ENCODE assay signal across 8 mouse cellular contexts in the genomic region with DNA sequence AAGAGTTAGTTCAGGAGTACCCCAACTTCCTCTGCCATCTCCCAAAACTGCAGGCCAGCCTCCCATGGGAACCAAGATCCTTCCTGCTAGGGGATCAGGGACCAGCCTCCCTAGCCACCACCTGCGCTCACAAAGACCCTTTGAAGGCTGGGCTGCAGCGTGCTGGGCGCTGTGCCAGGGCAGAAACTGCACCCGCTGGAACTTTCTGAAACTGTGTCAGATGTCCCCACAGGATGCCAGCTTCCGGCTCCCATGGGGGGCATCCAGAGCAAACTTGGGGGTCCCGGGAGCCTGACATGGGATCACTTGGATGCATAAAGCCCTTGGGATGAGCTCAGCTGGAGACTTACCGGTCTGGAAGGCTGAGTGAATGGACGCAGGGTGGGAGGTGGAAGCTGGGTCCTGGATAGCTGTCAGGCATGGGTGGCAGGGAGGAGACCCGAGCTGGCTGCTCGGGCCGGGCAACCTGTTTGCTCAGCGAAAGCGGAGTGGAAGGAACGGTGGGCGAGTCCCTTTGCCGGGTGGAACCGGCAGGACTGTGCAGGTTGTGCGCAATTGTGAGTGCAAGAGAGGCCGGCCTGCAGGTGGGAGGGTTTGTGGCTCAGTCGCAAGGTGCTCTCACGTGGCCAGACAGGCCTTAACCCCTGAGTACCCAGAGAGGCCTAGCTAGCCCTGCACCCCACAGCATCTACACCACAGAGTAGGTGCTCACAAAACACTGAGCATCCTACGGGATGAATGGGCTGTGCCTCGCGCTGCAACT. TPM values are rescaled to one million over a fixed set of nuclear protein-coding genes. Genes with fewer than 3 reads are reported as not detected.
DNase-seq lines count a peak whose midpoint lies in the region; ATAC-seq and TF ChIP-seq lines count a peak whose summit lies in the region.

No protein-coding gene starts in this region.

- ATAC-seq in G1E (ENCODE audit: extremely low read depth, insufficient number of reproducible peaks, low FRiP score, poor library complexity, severe bottlenecking), result no peak
- no peak for ATAC-seq in kidney, embryonic 15.5 days (replicated peaks; ENCODE audit: low FRiP score)
- ATAC-seq in megakaryocyte-erythroid progenitor cell, adult 5-6 weeks (replicated peaks; ENCODE audit: low FRiP score, low TSS enrichment, poor library complexity, severe bottlenecking), result no peak

- 13% methylated on average over 24 of the region's 24 CpGs for WGBS in kidney, embryonic 15.5 days
- 44% methylated on average over 22 of the region's 24 CpGs for WGBS in macrophage (ENCODE audit: missing documents)

- H3K4me3 ChIP-seq in E14TG2a.4 (replicated peaks; ENCODE audit: low read length), result peak overlapping the region; percentile 75
- peak overlapping the region; percentile 57; the same call in 1 of the 2 replicates for H3K4me3 ChIP-seq in G1E (ENCODE audit: low read depth, low read length)
- peak overlapping the region; percentile 33 for H3K4me3 ChIP-seq in kidney, embryonic 15.5 days (replicated peaks)
- no peak overlapping the region for H3K4me3 ChIP-seq in macrophage (ENCODE audit: inconsistent target)

- H3K9me3 ChIP-seq in E14TG2a.4 (ENCODE audit: low read length), result no peaks in the 10 kb centered on the region
- no peaks in the 10 kb centered on the region for H3K9me3 ChIP-seq in G1E (replicated peaks)
- no peaks in the 10 kb centered on the region for H3K9me3 ChIP-seq in kidney, embryonic 15.5 days (replicated peaks)

- no peak for TF ChIP-seq CTCF in E14TG2a.4 (conservative IDR thresholded peaks at IDR 0.05; ENCODE audit: low read length)
- TF ChIP-seq CTCF in G1E (IDR thresholded peaks at IDR 0.05; ENCODE audit: low read depth, low read length), result no peak

- peak overlapping the region; percentile 76 for H3K27ac ChIP-seq in kidney, embryonic 15.5 days
- peak overlapping the region; percentile 41 for H3K27ac ChIP-seq in macrophage

- H3K79me2 ChIP-seq in macrophage (ENCODE audit: inconsistent target), result peaks cover 28% of the 10 kb centered on the region

- peaks cover 90% of the 10 kb centered on the region for H3K4me1 ChIP-seq in E14TG2a.4 (replicated peaks; ENCODE audit: low read depth, low read length)
- peaks cover 83% of the 10 kb centered on the region for H3K4me1 ChIP-seq in G1E (ENCODE audit: insufficient read depth, low read depth, low read length)
- peaks cover 66% of the 10 kb centered on the region for H3K4me1 ChIP-seq in kidney, embryonic 15.5 days

- peak overlapping the region; percentile 21 for H3K9ac ChIP-seq in kidney, embryonic 15.5 days

- DNase-seq in G1E (ENCODE audit: low spot score), result no peak
- DNase-seq in layer of hippocampus, postnatal 25 days (ENCODE audit: extremely low spot score in 1 of 2, low spot score in 1 of 2), result no peak
- no peak for DNase-seq in cerebellum, adult 18-20 months
- no peak for DNase-seq in layer of hippocampus, postnatal 36 days

- H3K27me3 ChIP-seq in E14TG2a.4 (ENCODE audit: insufficient read depth, low read length), result peaks cover 14% of the 10 kb centered on the region
- H3K27me3 ChIP-seq in G1E (ENCODE audit: insufficient read depth, low read length), result peaks cover 15% of the 10 kb centered on the region; the same call in 1 of the 2 replicates
- peaks cover 25% of the 10 kb centered on the region for H3K27me3 ChIP-seq in kidney, embryonic 15.5 days

- peak overlapping the region; percentile 45 for H3K4me2 ChIP-seq in kidney, embryonic 15.5 days

- H3K36me3 ChIP-seq in E14TG2a.4 (ENCODE audit: insufficient read depth, low read length) (peaks cover 19% of the 10 kb centered on the region), G1E (replicated peaks) (peaks cover 20% of the 10 kb centered on the region), macrophage (ENCODE audit: inconsistent target) (no peaks in the 10 kb centered on the region)
- H3K36me3 ChIP-seq in kidney, embryonic 15.5 days, result no peaks in the 10 kb centered on the region

RNA-seq across cellular contexts. Expression of a gene that starts 0.5 kb away (rescaled TPM):
- total RNA-seq in G1E (2014; fragmentation: Nextera tagmentation) (0.44 TPM in 1 of 2 replicates, not detected in the other), G1E (2017) (1.8 and 1.9 TPM in 2 replicates)
- polyA plus RNA-seq in G1E (2012) (1.4 and 1.6 TPM in 2 replicates), macrophage (2018) (1.7 to 4.2 TPM (median 3.3 TPM) in 3 replicates)
- polyA plus RNA-seq in kidney, embryonic 15.5 days (2015; fragmentation: Nextera tagmentation; extraction: Ambion mirVana), result 15.9 and 18.1 TPM in 2 replicates
- total RNA-seq in macrophage (2018; cell fraction: chromatin; rRNA removed), result 10 to 100 TPM in 7 of 26 experiments, 1 to 10 TPM in 18, under 1 TPM in 1; 0.75 to 37.3 (median 7.3) TPM
- total RNA-seq in macrophage (2018; cell fraction: cytosol; rRNA removed), result 1 to 10 TPM; 1.1 to 6.3 (median 2.9) TPM
- 10 to 100 TPM in 2 of 26 experiments, 1 to 10 TPM in 23, under 1 TPM in 1; 0.63 to 11.8 (median 3.8) TPM for total RNA-seq in macrophage (2018; cell fraction: nucleus; rRNA removed)
- 1 to 10 TPM in 1 of 2 experiments, under 1 TPM in 1; 0.86 to 1.2 TPM for total RNA-seq in layer of hippocampus, postnatal 25 days (2021)
- 0.81 and 7.3 TPM in 2 replicates for total RNA-seq in megakaryocyte-erythroid progenitor cell, adult 5-6 weeks (2014; fragmentation: Nextera tagmentation)
- total RNA-seq in megakaryocyte-erythroid progenitor cell, adult 5-6 weeks (2017), result 1.3 and 2.5 TPM in 2 replicates
- total RNA-seq in layer of hippocampus, postnatal 36 days (2021), result 1 to 10 TPM in 1 of 2 experiments, under 1 TPM in 1; 0.65 to 1.7 TPM

RNA-seq across cellular contexts. Expression of a gene that starts 1.9 kb away (rescaled TPM):
- total RNA-seq in G1E (2014; fragmentation: Nextera tagmentation), result 58.0 and 62.2 TPM in 2 replicates
- 58.8 and 66.6 TPM in 2 replicates for total RNA-seq in G1E (2017)
- 266 and 331 TPM in 2 replicates for polyA plus RNA-seq in G1E (2012)
- 51.0 and 61.3 TPM in 2 replicates for polyA plus RNA-seq in kidney, embryonic 15.5 days (2015; fragmentation: Nextera tagmentation; extraction: Ambion mirVana)
- 100 to 1,000 TPM in 24 of 26 experiments, 10 to 100 TPM in 2; 39.6 to 234 (median 132) TPM for total RNA-seq in macrophage (2018; cell fraction: chromatin; rRNA removed)
- 100 to 1,000 TPM in 10 of 26 experiments, 10 to 100 TPM in 16; 63.7 to 115 (median 91.8) TPM for total RNA-seq in macrophage (2018; cell fraction: cytosol; rRNA removed)
- 100 to 1,000 TPM in 17 of 26 experiments, 10 to 100 TPM in 9; 68.2 to 171 (median 103) TPM for total RNA-seq in macrophage (2018; cell fraction: nucleus; rRNA removed)
- 63.2 to 85.8 TPM (median 77.1 TPM) in 3 replicates for polyA plus RNA-seq in macrophage (2018)
- total RNA-seq in layer of hippocampus, postnatal 25 days (2021), result 100 to 1,000 TPM; 306 to 318 TPM
- 40.4 and 51.0 TPM in 2 replicates for total RNA-seq in megakaryocyte-erythroid progenitor cell, adult 5-6 weeks (2014; fragmentation: Nextera tagmentation)
- 17.3 and 26.2 TPM in 2 replicates for total RNA-seq in megakaryocyte-erythroid progenitor cell, adult 5-6 weeks (2017)
- 100 to 1,000 TPM; 301 to 304 TPM for total RNA-seq in layer of hippocampus, postnatal 36 days (2021)

RNA-seq across cellular contexts. Expression of a gene that starts 24.1 kb away (rescaled TPM):
- total RNA-seq in G1E (2014; fragmentation: Nextera tagmentation) (36.2 and 44.6 TPM in 2 replicates), G1E (2017) (27.9 and 38.9 TPM in 2 replicates)
- polyA plus RNA-seq in G1E (2012) (113 and 130 TPM in 2 replicates), macrophage (2018) (9.8 to 31.4 TPM (median 19.8 TPM) in 3 replicates)
- 59.7 and 63.4 TPM in 2 replicates for polyA plus RNA-seq in kidney, embryonic 15.5 days (2015; fragmentation: Nextera tagmentation; extraction: Ambion mirVana)
- total RNA-seq in macrophage (2018; cell fraction: chromatin; rRNA removed), result 10 to 100 TPM; 10.4 to 52.3 (median 28.9) TPM
- total RNA-seq in macrophage (2018; cell fraction: cytosol; rRNA removed), result 10 to 100 TPM; 16.1 to 31.6 (median 19.8) TPM
- 10 to 100 TPM in 24 of 26 experiments, 1 to 10 TPM in 2; 7.3 to 38.0 (median 21.2) TPM for total RNA-seq in macrophage (2018; cell fraction: nucleus; rRNA removed)
- 10 to 100 TPM; 35.4 to 39.5 TPM for total RNA-seq in layer of hippocampus, postnatal 25 days (2021)
- total RNA-seq in megakaryocyte-erythroid progenitor cell, adult 5-6 weeks (2014; fragmentation: Nextera tagmentation), result 28.9 and 32.6 TPM in 2 replicates
- 2.6 and 16.7 TPM in 2 replicates for total RNA-seq in megakaryocyte-erythroid progenitor cell, adult 5-6 weeks (2017)
- total RNA-seq in layer of hippocampus, postnatal 36 days (2021), result 10 to 100 TPM; 39.3 to 56.0 TPM

RNA-seq across cellular contexts. Expression of a gene that starts 24.1 kb away (rescaled TPM):
- total RNA-seq in G1E (2014; fragmentation: Nextera tagmentation) (75.6 and 78.6 TPM in 2 replicates), G1E (2017) (186 and 206 TPM in 2 replicates)
- polyA plus RNA-seq in G1E (2012) (612 and 631 TPM in 2 replicates), macrophage (2018) (39.4 to 78.9 TPM (median 55.8 TPM) in 3 replicates)
- 230 and 244 TPM in 2 replicates for polyA plus RNA-seq in kidney, embryonic 15.5 days (2015; fragmentation: Nextera tagmentation; extraction: Ambion mirVana)
- total RNA-seq in macrophage (2018; cell fraction: chromatin; rRNA removed), result 10 to 100 TPM in 19 of 26 experiments, 1 to 10 TPM in 7; 6.0 to 21.6 (median 12.7) TPM
- total RNA-seq in macrophage (2018; cell fraction: cytosol; rRNA removed), result 100 to 1,000 TPM in 1 of 26 experiments, 10 to 100 TPM in 25; 68.1 to 101 (median 82.8) TPM
- total RNA-seq in macrophage (2018; cell fraction: nucleus; rRNA removed), result 10 to 100 TPM; 10.4 to 36.7 (median 20.6) TPM
- 10 to 100 TPM; 38.6 to 44.0 TPM for total RNA-seq in layer of hippocampus, postnatal 25 days (2021)
- total RNA-seq in megakaryocyte-erythroid progenitor cell, adult 5-6 weeks (2014; fragmentation: Nextera tagmentation), result 130 and 158 TPM in 2 replicates
- 157 and 212 TPM in 2 replicates for total RNA-seq in megakaryocyte-erythroid progenitor cell, adult 5-6 weeks (2017)
- 10 to 100 TPM; 32.3 to 36.0 TPM for total RNA-seq in layer of hippocampus, postnatal 36 days (2021)

RNA-seq across cellular contexts. Expression of a gene that starts 30.0 kb away (rescaled TPM):
- total RNA-seq in G1E (2014; fragmentation: Nextera tagmentation), result 9.0 and 11.4 TPM in 2 replicates
- total RNA-seq in G1E (2017), result 23.5 and 23.9 TPM in 2 replicates
- polyA plus RNA-seq in G1E (2012), result 77.9 and 80.5 TPM in 2 replicates
- polyA plus RNA-seq in kidney, embryonic 15.5 days (2015; fragmentation: Nextera tagmentation; extraction: Ambion mirVana), result 38.8 and 44.2 TPM in 2 replicates
- 10 to 100 TPM in 25 of 26 experiments, 1 to 10 TPM in 1; 9.3 to 34.2 (median 20.3) TPM for total RNA-seq in macrophage (2018; cell fraction: chromatin; rRNA removed)
- total RNA-seq in macrophage (2018; cell fraction: cytosol; rRNA removed), result 10 to 100 TPM; 10.7 to 19.0 (median 16.9) TPM
- total RNA-seq in macrophage (2018; cell fraction: nucleus; rRNA removed), result 10 to 100 TPM; 10.9 to 30.3 (median 17.6) TPM
- 14.4 to 21.3 TPM (median 15.1 TPM) in 3 replicates for polyA plus RNA-seq in macrophage (2018)
- 10 to 100 TPM; 28.1 to 30.0 TPM for total RNA-seq in layer of hippocampus, postnatal 25 days (2021)
- 26.4 and 46.2 TPM in 2 replicates for total RNA-seq in megakaryocyte-erythroid progenitor cell, adult 5-6 weeks (2014; fragmentation: Nextera tagmentation)
- 30.4 and 33.4 TPM in 2 replicates for total RNA-seq in megakaryocyte-erythroid progenitor cell, adult 5-6 weeks (2017)
- 10 to 100 TPM; 28.9 to 30.1 TPM for total RNA-seq in layer of hippocampus, postnatal 36 days (2021)

Comparison
In these comparisons a context has a peak if more than half of its experiments do, and no peak if none do; other contexts are left out.
1. RNA of a gene that starts 1.9 kb away (total RNA-seq): 306 to 318 TPM in layer of hippocampus, postnatal 25 days and 301 to 304 TPM in layer of hippocampus, postnatal 36 days; 58.0 to 66.6 TPM in G1E and 17.3 to 51.0 TPM in megakaryocyte-erythroid progenitor cell, adult 5-6 weeks; every median in the first group is over 4 times any median in the second.